Mouse (Mus musculus): ENCODE data around the gene Dpt. TPM values are rescaled to one million over a fixed set of nuclear protein-coding genes. Genes with fewer than 3 reads are reported as not detected.
A peak's percentile ranks its signal among the peaks of the same experiment; 100 is the strongest.

The Dpt gene
- total and polyA plus RNA-seq, 3 experiments: not detected

- in situ Hi-C loops (cut with MboI; ENCODE audit: low pct_ligation_motif_present, low pct_unique_long_range_greater_than_20kb, low sequenced_read_pairs): no loop called here
- H3K27ac ChIP-seq (ENCODE audit: insufficient read depth, low read depth): no peak overlapping the region
- dilution Hi-C loops (cut with MboI; ENCODE audit: extremely low pct_ligation_motif_present, extremely low pct_unique_long_range_greater_than_20kb, low sequenced_read_pairs): no loop called here
- H3K9ac ChIP-seq (ENCODE audit: insufficient read depth, low read depth): no peak overlapping the region
- peak; percentile 53 for DNase-seq (ENCODE audit: extremely low read depth)
- no peaks in the 10 kb centered on the region for H3K9me3 ChIP-seq (replicated peaks; ENCODE audit: low read length)
- 0 out of 2 replicates have a peak overlapping the region, but pooled peaks have one; percentile 9 for H3K4me2 ChIP-seq (ENCODE audit: insufficient read depth, low read depth, poor library complexity, severe bottlenecking)
- H3K36me3 ChIP-seq (replicated peaks in 1 of 2; ENCODE audit: control insufficient read depth in 1 of 2, insufficient read depth in 1 of 2, low read length in 1 of 2): no peaks in the 10 kb centered on the region
- H3K4me1 ChIP-seq (ENCODE audit: control insufficient read depth in 1 of 2, insufficient read depth in 2 of 2): peaks cover 7 to 21% of the 10 kb centered on the region in 2 experiments
- TF ChIP-seq CHD2 (IDR thresholded peaks at IDR 0.05; ENCODE audit: low read length) (no peak), POLR2AphosphoS2 (IDR thresholded peaks at IDR 0.05; ENCODE audit: low read depth, low read length) (no peak), RAD21 (IDR thresholded peaks at IDR 0.05; ENCODE audit: low read depth, low read length) (no peak), HCFC1 (IDR thresholded peaks at IDR 0.05; ENCODE audit: low read depth, low read length) (no peak), IRF4 (IDR thresholded peaks at IDR 0.05; ENCODE audit: low read depth, low read length) (peak; percentile 57; the same call in 1 of the 2 replicates), ETS1 (conservative IDR thresholded peaks at IDR 0.05; ENCODE audit: low read depth, low read length) (peak; percentile 56; the same call in 1 of the 2 replicates), MEF2A (IDR thresholded peaks at IDR 0.05; ENCODE audit: borderline replicate concordance, low read depth, low read length) (peak; percentile 86), ZNF384 (IDR thresholded peaks at IDR 0.05; ENCODE audit: low read depth, low read length) (peak; percentile 59; the same call in 1 of the 2 replicates), SMC3 (IDR thresholded peaks at IDR 0.05; ENCODE audit: low read depth, low read length) (no peak), EP300 (IDR thresholded peaks at IDR 0.05; ENCODE audit: low read length) (peak; percentile 54)
- no peaks in the 10 kb centered on the region for H3K79me2 ChIP-seq (replicated peaks; ENCODE audit: control insufficient read depth, extremely low read depth, insufficient read depth, poor library complexity, severe bottlenecking)
- no peak overlapping the region for H3K4me3 ChIP-seq (replicated peaks in 1 of 3; ENCODE audit: low read depth in 2 of 3, low read length in 2 of 3, poor library complexity in 1 of 3)
- no peaks in the 10 kb centered on the region for H3K27me3 ChIP-seq (replicated peaks)
Observed at GRCm38 (mm10) chr1:164815330-164815729, 18.9 kb downstream of the Dpt start.

DNA sequence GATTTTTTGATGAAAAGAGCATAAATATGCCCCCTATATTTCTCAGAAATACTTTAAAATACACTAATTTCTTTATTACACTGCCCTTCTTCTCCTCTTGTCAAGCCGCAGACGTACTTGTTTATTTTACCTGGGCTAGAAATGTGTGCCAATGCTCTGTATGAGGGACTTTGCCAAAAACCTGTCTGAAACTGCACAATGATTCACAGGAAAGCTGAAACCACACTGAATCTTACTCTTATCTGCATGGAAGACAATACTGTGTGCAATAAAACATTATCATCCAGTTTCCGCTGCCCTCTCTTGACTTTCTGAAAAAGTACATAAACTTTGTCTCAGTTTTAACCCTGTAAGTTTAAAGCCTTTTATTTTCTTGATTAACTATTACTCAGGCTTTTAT is 20.9 kb downstream of the Dpt start:
- dilution Hi-C loops (cut with MboI; ENCODE audit: extremely low pct_ligation_motif_present, extremely low pct_unique_long_range_greater_than_20kb, low sequenced_read_pairs): no loop called here
- peaks cover 7 to 21% of the 10 kb centered on the region in 2 experiments for H3K4me1 ChIP-seq (ENCODE audit: control insufficient read depth in 1 of 2, insufficient read depth in 2 of 2)
- no peak overlapping the region for H3K9ac ChIP-seq (ENCODE audit: insufficient read depth, low read depth)
- DNase-seq (ENCODE audit: extremely low read depth): no peak
- H3K9me3 ChIP-seq (replicated peaks; ENCODE audit: low read length): no peaks in the 10 kb centered on the region
- H3K27me3 ChIP-seq (replicated peaks): no peaks in the 10 kb centered on the region
- H3K4me3 ChIP-seq (replicated peaks in 1 of 3; ENCODE audit: low read depth in 2 of 3, low read length in 2 of 3, poor library complexity in 1 of 3): no peak overlapping the region
- TF ChIP-seq CTCF (conservative IDR thresholded peaks at IDR 0.05 in 1 of 2, IDR thresholded peaks at IDR 0.05 in 1 of 2; ENCODE audit: low read depth in 2 of 2, low read length in 2 of 2): no peak
- no peak for TF ChIP-seq MEF2A (IDR thresholded peaks at IDR 0.05; ENCODE audit: borderline replicate concordance, low read depth, low read length)
- no peak for TF ChIP-seq UBTF (IDR thresholded peaks at IDR 0.05; ENCODE audit: low read depth, low read length)
- no peak for TF ChIP-seq MAFK (IDR thresholded peaks at IDR 0.05; ENCODE audit: insufficient replicate concordance, low read length)
- no peak for TF ChIP-seq GABPA (IDR thresholded peaks at IDR 0.05; ENCODE audit: insufficient replicate concordance, low read depth, low read length)
- TF ChIP-seq TBP (conservative IDR thresholded peaks at IDR 0.05; ENCODE audit: low read depth, low read length): no peak
- TF ChIP-seq IRF4 (IDR thresholded peaks at IDR 0.05; ENCODE audit: low read depth, low read length): no peak
- TF ChIP-seq JUN (IDR thresholded peaks at IDR 0.05; ENCODE audit: insufficient read depth, low read depth, low read length): no peak
- no peak for TF ChIP-seq CHD2 (IDR thresholded peaks at IDR 0.05; ENCODE audit: low read length)
- no peak for TF ChIP-seq RAD21 (IDR thresholded peaks at IDR 0.05; ENCODE audit: low read depth, low read length)
- no peak for TF ChIP-seq RCOR1 (conservative IDR thresholded peaks at IDR 0.05; ENCODE audit: low read depth, low read length)
- no peak for TF ChIP-seq POLR2A (IDR thresholded peaks at IDR 0.05; ENCODE audit: low read depth, low read length)
- in situ Hi-C loops (cut with MboI; ENCODE audit: low pct_ligation_motif_present, low pct_unique_long_range_greater_than_20kb, low sequenced_read_pairs): no loop called here
- H3K27ac ChIP-seq (ENCODE audit: insufficient read depth, low read depth): no peak overlapping the region
- H3K79me2 ChIP-seq (replicated peaks; ENCODE audit: control insufficient read depth, extremely low read depth, insufficient read depth, poor library complexity, severe bottlenecking): no peaks in the 10 kb centered on the region
- no peaks in the 10 kb centered on the region for H3K36me3 ChIP-seq (replicated peaks in 1 of 2; ENCODE audit: control insufficient read depth in 1 of 2, insufficient read depth in 1 of 2, low read length in 1 of 2)
- no peak overlapping the region for H3K4me2 ChIP-seq (ENCODE audit: insufficient read depth, low read depth, poor library complexity, severe bottlenecking)

All from CH12.LX (cell line).